Mouse (Mus musculus) midbrain, embryonic 13.5 days (tissue): Measurements from ENCODE around the gene Insyn1. TPM values are rescaled to one million over a fixed set of nuclear protein-coding genes. Genes with fewer than 3 reads are reported as not detected.

Experiments used
- ATAC-seq: fragments of 200-750 bp; cut with Nextera tagmentation; 2 replicates; pipeline ENCODE4 v1.8.0; 2017; ENCODE audit warnings: mild to moderate bottlenecking, moderate TSS enrichment, moderate library complexity
- H3K27ac ChIP-seq: fragments of 300-500 bp; sonication (generic); 2 replicates; pipeline ENCODE4 v1.5.1; 2015; ENCODE audit warnings: inconsistent platforms, mild to moderate bottlenecking, moderate library complexity
- H3K27me3 ChIP-seq: fragments of 300-500 bp; sonication (generic); 2 replicates; pipeline ENCODE4 v1.6.1; 2015; ENCODE audit warnings: mild to moderate bottlenecking, inconsistent platforms
- H3K36me3 ChIP-seq: fragments of 300-500 bp; sonication (generic); 2 replicates; pipeline ENCODE4 v1.6.1; 2015; ENCODE audit warnings: mild to moderate bottlenecking, inconsistent platforms
- H3K4me1 ChIP-seq: fragments of 300-500 bp; sonication (generic); replicated peaks from 2 replicates; pipeline ENCODE4 v1.6.1; 2015; ENCODE audit warnings: inconsistent platforms
- H3K4me2 ChIP-seq: fragments of 300-500 bp; sonication (generic); replicated peaks from 2 replicates; pipeline ENCODE4 v1.6.1; 2015; ENCODE audit warnings: moderate library complexity, mild to moderate bottlenecking, inconsistent platforms
- H3K4me3 ChIP-seq: fragments of 300-500 bp; sonication (generic); replicated peaks from 2 replicates; pipeline ENCODE4 v1.5.1; 2015; ENCODE audit warnings: mild to moderate bottlenecking, inconsistent platforms
- H3K9ac ChIP-seq: fragments of 300-500 bp; sonication (generic); replicated peaks from 2 replicates; pipeline ENCODE4 v1.6.1; 2015; ENCODE audit warnings: mild to moderate bottlenecking, inconsistent platforms
- H3K9me3 ChIP-seq: fragments of 300-500 bp; sonication (generic); 2 replicates; pipeline ENCODE4 v1.6.1; 2016; ENCODE audit warnings: mild to moderate bottlenecking, inconsistent platforms
- WGBS: fragments of 180-500 bp; shearing (Covaris S2); methylation state at CpG from one replicate; pipeline ENCODE4 v1.1.7; 2015; 5-methylcytosine and 5-hydroxymethylcytosine counted together
- polyA plus RNA-seq: library from polyadenylated mRNA; unstranded; fragments of >200 nt; fragmentation: Nextera tagmentation; extraction: Ambion mirVana; gene quantifications from 2 replicates; pipeline ENCODE4 v1.2.1, GENCODE M21; 2015

Insyn1 gene
- polyA plus RNA-seq, 1 experiment from 2014 or later: 5.2 TPM

DNA sequence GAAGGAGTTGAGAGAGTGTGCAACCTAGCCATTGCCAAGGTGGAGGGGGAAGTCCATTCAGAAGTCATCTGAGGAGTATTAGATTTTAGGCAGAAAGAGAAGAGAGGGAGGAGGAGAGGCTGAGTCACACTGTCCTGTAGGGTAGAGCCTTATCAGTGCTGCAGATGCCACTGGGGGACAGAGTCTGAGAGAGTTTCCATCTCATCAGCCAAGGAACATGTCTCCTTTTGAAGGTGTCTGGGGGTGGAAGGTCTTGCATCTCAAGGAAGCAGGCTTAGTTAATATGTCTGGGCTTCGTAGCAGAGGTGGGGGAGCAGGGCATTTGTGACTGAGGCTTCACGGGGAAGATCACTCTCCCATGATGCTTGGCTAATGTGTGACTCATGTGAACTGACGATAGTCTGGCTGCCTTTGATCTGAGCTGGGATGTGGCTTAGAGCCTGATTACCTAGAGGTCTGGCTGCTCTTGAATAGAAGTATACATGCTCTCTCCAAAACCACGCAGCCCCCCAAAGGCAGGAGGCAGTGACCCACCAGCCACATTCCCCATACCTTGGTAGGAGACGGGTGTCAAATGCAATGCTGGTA, 34.5 kb upstream of the Insyn1 start:
- WGBS: 83% methylated on average over 5 of the region's 5 CpGs
- peaks cover 49% of the 10 kb centered on the region for H3K4me1 ChIP-seq
- no peak overlapping the region for H3K4me3 ChIP-seq
- H3K4me2 ChIP-seq: no peak overlapping the region
- H3K27me3 ChIP-seq: no peaks in the 10 kb centered on the region
- H3K9ac ChIP-seq: no peak overlapping the region
- H3K9me3 ChIP-seq: no peaks in the 10 kb centered on the region
- ATAC-seq: no peak
- no peaks in the 10 kb centered on the region for H3K36me3 ChIP-seq
- H3K27ac ChIP-seq: no peak overlapping the region

DNA sequence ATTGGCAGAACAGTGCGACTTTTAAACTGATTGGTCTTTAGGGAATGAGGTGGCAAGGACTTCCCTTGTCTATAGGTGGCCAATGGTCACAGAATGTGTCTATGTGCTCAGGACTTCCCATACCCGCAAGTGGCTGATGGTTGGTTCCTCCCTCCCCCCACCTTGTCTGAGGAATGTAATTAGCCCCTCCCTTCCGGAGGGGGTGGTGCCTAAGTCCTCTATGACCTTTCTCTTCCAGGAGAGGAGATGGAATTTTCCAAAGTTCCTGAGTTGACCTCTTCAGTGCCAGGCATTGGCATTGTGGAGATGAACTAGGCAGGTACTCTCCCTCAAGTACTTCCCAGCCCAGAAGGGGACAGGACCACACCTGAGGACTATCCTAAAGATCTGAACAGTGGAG, 33.5 kb upstream of the Insyn1 start:
- Histone ChIP-seq H3K27me3 (no peaks in the 10 kb centered on the region), H3K36me3 (no peaks in the 10 kb centered on the region), H3K9me3 (no peaks in the 10 kb centered on the region), H3K27ac (no peak overlapping the region), H3K4me1 (peaks cover 42% of the 10 kb centered on the region), H3K4me3 (no peak overlapping the region), H3K9ac (no peak overlapping the region), H3K4me2 (no peak overlapping the region)
- no peak for ATAC-seq
- WGBS: 48% methylated on average over 3 of the region's 3 CpGs

DNA sequence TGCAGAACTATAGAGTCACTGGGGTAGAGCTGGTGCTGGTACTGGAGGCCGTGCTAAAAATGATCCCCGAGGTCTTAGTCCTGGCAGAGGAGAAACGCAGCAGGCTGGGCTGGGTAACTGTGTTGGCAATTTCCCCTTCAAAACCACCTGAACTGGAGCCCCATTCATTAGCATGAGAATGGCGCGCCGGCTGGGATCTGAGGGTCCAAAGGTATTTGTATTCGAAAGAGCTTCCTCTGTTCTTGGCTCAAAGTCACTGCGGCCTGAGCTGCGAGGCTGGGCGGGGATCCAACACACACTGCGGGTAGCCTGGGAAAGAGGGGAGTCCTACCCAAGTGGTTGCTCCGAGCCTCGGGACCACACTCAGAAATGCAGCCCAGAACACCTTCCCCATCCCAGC, 32.6 kb upstream of the Insyn1 start:
- Histone ChIP-seq H3K4me2 (0 out of 2 replicates have a peak overlapping the region, but pooled peaks have one; percentile 13), H3K36me3 (no peaks in the 10 kb centered on the region), H3K9me3 (no peaks in the 10 kb centered on the region), H3K27ac (peak overlapping the region; percentile 60), H3K4me1 (peaks cover 39% of the 10 kb centered on the region), H3K9ac (no peak overlapping the region), H3K27me3 (no peaks in the 10 kb centered on the region), H3K4me3 (no peak overlapping the region)
- ATAC-seq: peak; percentile 70
- WGBS: 2% methylated on average over 13 of the region's 13 CpGs

DNA sequence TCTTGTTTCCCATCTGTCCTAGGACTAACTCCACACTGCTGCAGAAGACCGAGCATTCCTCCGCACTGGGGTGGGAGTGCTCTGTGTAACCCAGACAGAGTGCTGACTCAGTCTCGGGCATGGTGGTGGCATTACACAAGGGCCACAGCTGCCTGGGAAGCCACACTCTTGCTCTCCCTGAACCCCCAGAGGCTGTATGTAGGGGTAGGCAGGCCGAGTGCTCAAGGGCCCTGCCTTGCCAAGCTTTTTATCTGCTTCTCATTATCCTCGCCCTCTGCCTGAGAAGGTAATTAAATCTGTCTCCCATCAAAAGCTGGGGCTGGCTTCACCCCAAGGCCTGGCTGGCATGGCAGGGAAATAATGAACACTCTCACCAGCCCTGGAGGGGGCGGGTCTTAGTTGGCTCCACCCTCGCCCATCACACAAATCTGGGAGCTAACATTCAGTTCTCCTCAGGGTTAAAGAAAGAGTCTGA, 30.9 kb upstream of the Insyn1 start:
- WGBS: 45% methylated on average over 7 of the region's 7 CpGs
- peak overlapping the region; percentile 66; the same call in 1 of the 2 replicates for H3K27ac ChIP-seq

DNA sequence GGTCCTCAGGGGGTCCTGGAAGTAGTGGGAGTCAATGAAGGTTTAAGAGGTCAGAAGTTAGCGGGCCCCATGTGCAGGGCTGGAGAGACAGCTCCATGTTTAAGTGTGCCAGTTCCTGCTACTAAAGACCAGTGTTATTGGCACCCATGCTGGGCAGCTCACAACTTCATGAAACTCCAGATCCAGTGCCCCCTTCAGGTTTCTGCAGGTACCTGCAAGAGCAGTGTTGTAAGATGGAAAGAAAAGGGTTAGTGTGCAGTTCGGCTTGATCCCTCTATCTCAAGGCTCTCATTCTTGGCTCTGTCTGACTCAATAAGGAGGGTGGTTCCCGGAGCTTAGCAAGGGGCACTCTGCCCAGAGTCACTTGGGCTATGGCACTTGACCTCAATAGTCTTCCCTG, 30.1 kb upstream of the Insyn1 start:
- Histone ChIP-seq H3K36me3 (no peaks in the 10 kb centered on the region), H3K4me1 (peaks cover 39% of the 10 kb centered on the region), H3K27me3 (no peaks in the 10 kb centered on the region), H3K27ac (peak overlapping the region; percentile 66), H3K9ac (no peak overlapping the region), H3K9me3 (no peaks in the 10 kb centered on the region), H3K4me2 (no peak overlapping the region), H3K4me3 (no peak overlapping the region)
- 84% methylated on average over 3 of the region's 3 CpGs for WGBS
- ATAC-seq: no peak

More for the DNA sequence above, 30.9 kb upstream of the Insyn1 start:
- no peak overlapping the region for H3K4me3 ChIP-seq
- H3K9ac ChIP-seq: no peak overlapping the region
- no peaks in the 10 kb centered on the region for H3K9me3 ChIP-seq
- no peak overlapping the region for H3K4me2 ChIP-seq
- peaks cover 39% of the 10 kb centered on the region for H3K4me1 ChIP-seq
- peak; percentile 80 for ATAC-seq
- H3K36me3 ChIP-seq: no peaks in the 10 kb centered on the region
- H3K27me3 ChIP-seq: no peaks in the 10 kb centered on the region

DNA sequence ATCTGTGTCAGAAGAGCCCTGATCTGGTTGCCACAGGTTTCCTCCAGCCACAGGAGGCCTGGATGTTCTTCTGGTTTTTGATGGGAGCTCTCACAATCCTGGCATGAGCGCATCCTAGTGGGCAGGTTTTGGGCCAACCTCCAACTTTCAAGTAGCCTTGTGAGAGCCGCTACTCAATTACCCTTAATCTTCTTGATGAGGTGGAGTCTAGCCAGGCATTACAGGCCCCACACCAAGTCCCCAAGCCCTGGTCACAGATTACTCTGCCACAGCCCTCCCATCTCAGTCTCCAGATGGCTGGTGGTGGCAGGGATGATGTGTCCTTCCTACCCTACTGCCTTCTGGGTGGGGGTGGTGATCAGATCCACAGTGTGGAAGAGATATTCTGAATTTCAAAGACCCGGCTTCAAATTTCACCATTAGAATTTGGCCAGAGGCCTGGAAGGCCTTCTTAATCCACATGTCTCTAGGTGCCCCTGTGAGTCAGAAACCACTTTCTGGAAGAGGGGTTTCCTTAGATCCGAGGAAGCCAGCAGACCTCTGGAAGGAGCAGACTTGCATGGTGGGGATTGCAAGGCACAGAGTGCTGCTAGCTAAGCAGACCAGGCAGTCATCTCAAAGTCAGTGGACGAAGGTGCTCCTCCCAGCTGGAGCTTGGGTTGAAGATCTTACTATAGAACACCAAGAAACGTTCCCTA, 29.4 kb upstream of the Insyn1 start:
- peaks cover 39% of the 10 kb centered on the region for H3K4me1 ChIP-seq

DNA sequence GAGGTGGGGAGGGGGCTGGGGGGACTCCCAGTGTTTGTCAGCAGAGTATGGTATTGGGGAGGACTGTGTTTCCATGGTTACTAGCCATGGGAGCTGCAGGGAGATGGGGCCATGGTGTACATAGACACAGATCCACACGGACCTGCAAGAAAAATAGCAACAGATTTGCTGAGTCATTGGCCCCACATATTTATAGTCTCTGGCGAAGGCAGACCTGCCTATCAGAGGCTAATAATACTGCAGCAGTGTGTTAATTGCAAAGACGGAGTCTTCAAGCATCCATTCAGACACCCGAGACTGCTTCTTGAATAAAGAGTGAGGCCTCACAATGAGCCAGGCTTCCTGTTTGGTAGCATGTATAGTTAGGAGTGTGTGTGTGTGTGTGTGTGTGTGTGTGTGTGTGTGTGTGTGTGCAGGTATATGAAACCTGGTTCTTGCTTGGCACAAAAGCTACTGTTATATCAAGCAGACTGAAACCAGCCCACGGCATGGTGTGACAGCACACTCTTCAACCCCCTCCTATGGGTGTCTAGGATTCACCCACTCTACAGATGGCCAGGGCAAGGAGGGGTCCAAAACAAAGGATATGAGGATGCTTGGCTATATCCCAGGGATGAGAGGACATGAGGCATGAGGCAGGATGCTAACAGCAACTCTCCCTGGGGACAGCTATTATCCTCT, 20.9 kb upstream of the Insyn1 start:
- Histone ChIP-seq H3K4me2 (no peak overlapping the region), H3K27me3 (no peaks in the 10 kb centered on the region), H3K27ac (no peak overlapping the region), H3K9me3 (no peaks in the 10 kb centered on the region), H3K36me3 (no peaks in the 10 kb centered on the region), H3K4me1 (peaks cover 10% of the 10 kb centered on the region; the same call in 1 of the 2 replicates), H3K4me3 (no peak overlapping the region), H3K9ac (no peak overlapping the region)
- WGBS: 57% methylated on average over 5 of the region's 5 CpGs
- no peak for ATAC-seq

More for the DNA sequence above, 29.4 kb upstream of the Insyn1 start:
- Histone ChIP-seq H3K36me3 (no peaks in the 10 kb centered on the region), H3K27ac (no peak overlapping the region), H3K4me2 (no peak overlapping the region), H3K9me3 (no peaks in the 10 kb centered on the region), H3K9ac (no peak overlapping the region), H3K27me3 (no peaks in the 10 kb centered on the region), H3K4me3 (no peak overlapping the region)
- no peak for ATAC-seq
- 82% methylated on average over 6 of the region's 6 CpGs for WGBS

DNA sequence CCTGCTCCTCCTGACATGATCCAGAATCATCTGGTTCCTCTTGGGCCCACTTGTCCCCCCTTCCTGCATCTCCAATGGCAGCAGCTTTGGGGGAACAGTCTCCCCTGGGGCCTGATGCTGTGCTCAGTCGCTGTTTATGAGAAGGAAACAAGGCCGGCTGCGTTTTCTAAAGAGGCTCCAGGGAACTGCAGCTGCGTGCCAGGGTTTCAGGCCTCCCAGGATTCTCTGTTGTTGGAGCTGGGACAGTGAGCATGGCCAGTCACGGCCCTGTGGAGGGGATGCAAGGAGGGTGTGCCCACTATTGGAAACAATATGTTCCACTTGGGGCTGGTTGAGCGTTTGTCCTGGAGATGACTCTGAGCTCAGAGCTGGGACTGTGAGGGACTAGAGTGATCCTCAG, 17.9 kb upstream of the Insyn1 start:
- H3K36me3 ChIP-seq: no peaks in the 10 kb centered on the region
- H3K27ac ChIP-seq: no peak overlapping the region
- no peaks in the 10 kb centered on the region for H3K9me3 ChIP-seq
- no peak overlapping the region for H3K4me2 ChIP-seq
- ATAC-seq: no peak
- WGBS: 50% methylated on average over 6 of the region's 6 CpGs
- H3K27me3 ChIP-seq: no peaks in the 10 kb centered on the region
- 0 out of 2 replicates have a peak overlapping the region, but pooled peaks have one; percentile 0 for H3K9ac ChIP-seq
- peaks cover 17% of the 10 kb centered on the region for H3K4me1 ChIP-seq
- H3K4me3 ChIP-seq: no peak overlapping the region

DNA sequence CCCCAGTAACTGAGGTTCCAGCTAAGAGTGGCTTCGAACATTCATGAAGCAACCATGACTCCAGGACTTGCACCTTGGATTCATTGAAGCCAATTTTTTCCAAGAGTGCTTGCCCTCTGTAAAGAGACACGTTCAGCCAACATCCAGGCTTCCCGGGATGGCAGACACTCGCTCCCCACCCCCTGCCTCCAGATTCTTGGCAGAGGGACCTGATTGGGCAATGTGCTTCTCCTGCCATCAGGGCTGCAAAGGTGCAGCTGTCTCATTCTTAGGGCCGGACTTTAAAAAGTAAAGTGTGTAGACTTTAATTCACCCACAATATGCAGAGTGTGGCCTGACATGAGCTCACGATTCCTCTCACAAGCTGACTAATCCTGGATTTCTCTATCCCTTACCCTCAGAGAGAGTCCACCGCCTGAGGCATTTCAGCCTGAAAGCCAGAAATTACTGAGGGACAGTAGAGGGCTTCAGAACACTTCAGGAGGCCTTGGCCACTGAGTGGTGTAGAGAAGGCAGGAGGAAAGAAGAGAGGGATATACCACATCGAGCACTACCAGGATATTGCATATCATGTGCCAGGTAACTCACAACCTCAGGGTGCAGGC, 15.1 kb upstream of the Insyn1 start:
- 79% methylated on average over 8 of the region's 8 CpGs for WGBS
- Histone ChIP-seq H3K36me3 (no peaks in the 10 kb centered on the region), H3K4me3 (no peak overlapping the region), H3K9me3 (no peaks in the 10 kb centered on the region), H3K4me1 (peaks cover 11% of the 10 kb centered on the region), H3K9ac (no peak overlapping the region), H3K27ac (no peak overlapping the region), H3K27me3 (no peaks in the 10 kb centered on the region), H3K4me2 (no peak overlapping the region)
- no peak for ATAC-seq

DNA sequence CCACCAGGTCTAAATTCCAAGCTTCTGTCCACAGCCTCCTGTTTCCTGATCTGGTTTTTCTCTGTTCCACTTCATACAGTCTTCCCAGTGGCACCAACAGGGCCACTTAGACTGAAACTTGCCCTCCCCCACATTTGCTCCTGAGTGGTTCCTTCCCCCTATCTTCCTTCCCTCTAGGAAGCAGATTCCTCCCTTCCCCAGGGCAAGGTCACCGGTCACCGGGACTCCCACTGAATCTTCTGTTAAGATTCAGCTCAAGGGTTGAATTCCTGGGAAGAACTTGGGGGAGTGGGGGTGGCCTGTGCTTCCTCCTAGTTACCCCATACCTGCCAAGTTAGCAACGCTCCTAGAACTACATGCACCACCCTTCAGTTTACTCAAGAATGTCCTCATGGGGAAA, 1.3 kb upstream of the Insyn1 start:
- Histone ChIP-seq H3K27ac (no peak overlapping the region), H3K9me3 (no peaks in the 10 kb centered on the region), H3K4me2 (no peak overlapping the region), H3K27me3 (peaks cover 37% of the 10 kb centered on the region), H3K9ac (no peak overlapping the region), H3K4me1 (peaks cover 34% of the 10 kb centered on the region), H3K4me3 (no peak overlapping the region), H3K36me3 (no peaks in the 10 kb centered on the region)
- no peak for ATAC-seq
- WGBS: 22% methylated on average over 3 of the region's 3 CpGs

DNA sequence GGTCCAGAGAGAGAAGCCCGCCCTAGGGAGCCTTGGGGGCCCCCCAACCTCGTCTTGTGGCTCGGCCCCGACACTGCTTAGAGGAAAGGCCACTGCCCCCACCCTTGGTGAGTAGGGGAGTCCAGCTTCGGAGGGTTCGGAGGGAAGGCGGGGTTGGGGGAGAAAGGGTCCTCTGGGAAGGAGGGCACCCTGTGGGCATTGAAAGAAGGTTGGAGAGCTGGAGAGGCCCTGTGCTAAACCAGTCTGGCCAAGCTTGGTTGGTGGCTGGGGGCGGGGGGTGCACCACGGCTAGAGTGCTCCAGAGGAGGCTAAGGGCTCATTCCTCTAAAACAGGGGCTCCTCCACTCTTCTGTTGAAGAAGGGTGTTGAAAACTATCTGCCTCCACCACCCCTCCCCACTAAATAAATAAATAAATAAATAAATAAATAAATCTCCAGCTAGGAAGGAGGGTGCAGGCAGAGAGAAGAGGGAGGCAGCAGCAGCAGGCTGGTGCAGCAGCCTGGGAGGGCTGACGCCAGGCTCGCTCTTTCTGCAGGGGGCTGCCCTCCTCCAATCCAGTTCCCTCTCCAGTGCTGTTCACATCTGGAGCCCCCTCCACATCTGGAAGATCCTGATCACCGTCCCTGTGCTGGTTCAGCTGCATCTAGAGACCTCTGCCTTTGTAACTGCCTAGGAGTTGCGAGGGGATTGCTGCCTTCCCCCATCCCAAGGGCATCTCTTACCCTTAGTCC, 896 bp downstream of the Insyn1 start:
- peak overlapping the region; percentile 70 for H3K4me3 ChIP-seq
- peaks cover 37% of the 10 kb centered on the region for H3K4me1 ChIP-seq
- WGBS: under 1% methylated on average over 13 of the region's 13 CpGs
- no peaks in the 10 kb centered on the region for H3K36me3 ChIP-seq
- no peak overlapping the region; the same call in 1 of the 2 replicates for H3K27ac ChIP-seq
- H3K9me3 ChIP-seq: no peaks in the 10 kb centered on the region
- peak; percentile 63 for ATAC-seq
- peak overlapping the region; percentile 93 for H3K9ac ChIP-seq
- peaks cover 40% of the 10 kb centered on the region for H3K27me3 ChIP-seq
- peak overlapping the region; percentile 77 for H3K4me2 ChIP-seq
